Mouse (Mus musculus) intestine, postnatal 0 days (tissue): Measurements from ENCODE around the gene Abcb4. TPM values are rescaled to one million over a fixed set of nuclear protein-coding genes. Genes with fewer than 3 reads are reported as not detected.
A peak's percentile ranks its signal among the peaks of the same experiment; 100 is the strongest.

Source experiments
- ATAC-seq: fragments of 200-750 bp; cut with Nextera tagmentation; 2 replicates; pipeline ENCODE4 v1.8.0; 2017; ENCODE audit warnings: mild to moderate bottlenecking, moderate TSS enrichment, moderate library complexity
- H3K27ac ChIP-seq: fragments of 300-500 bp; sonication (generic); 2 replicates; pipeline ENCODE4 v1.5.1; 2014; ENCODE audit warnings: mild to moderate bottlenecking, low read depth, low read length, moderate library complexity
- H3K27me3 ChIP-seq: fragments of 300-500 bp; sonication (generic); replicated peaks from 2 replicates; pipeline ENCODE4 v1.6.1; 2014; ENCODE audit warnings: low read length, mixed read lengths; ENCODE audit not compliant: control insufficient read depth, insufficient read depth
- H3K36me3 ChIP-seq: fragments of 300-500 bp; sonication (generic); 2 replicates; pipeline ENCODE4 v1.6.1; 2014; ENCODE audit warnings: mild to moderate bottlenecking, moderate library complexity; ENCODE audit not compliant: control insufficient read depth, insufficient read depth
- H3K4me1 ChIP-seq: fragments of 300-500 bp; sonication (generic); replicated peaks from 2 replicates; pipeline ENCODE4 v1.6.1; 2014; ENCODE audit warnings: antibody characterized with exemption, low read length, mixed read lengths; ENCODE audit not compliant: control insufficient read depth, insufficient read depth
- H3K4me2 ChIP-seq: fragments of 300-500 bp; sonication (generic); replicated peaks from 2 replicates; pipeline ENCODE4 v1.6.1; 2014; ENCODE audit warnings: low read depth, mild to moderate bottlenecking, moderate library complexity
- H3K4me3 ChIP-seq: fragments of 300-500 bp; sonication (generic); 2 replicates; pipeline ENCODE4 v1.5.1; 2014; ENCODE audit warnings: low read depth, low read length
- H3K9ac ChIP-seq: fragments of 300-500 bp; sonication (generic); 2 replicates; pipeline ENCODE4 v1.6.1; 2014; ENCODE audit warnings: mild to moderate bottlenecking, low read depth, low read length
- H3K9me3 ChIP-seq: fragments of 300-500 bp; sonication (generic); 2 replicates; pipeline ENCODE4 v1.6.1; 2016; ENCODE audit warnings: mixed run types; ENCODE audit not compliant: control insufficient read depth
- CTCF ChIP-seq: sonication (generic); IDR thresholded peaks from 2 replicates; pipeline ENCODE4 v1.5.1; 2016; ENCODE audit warnings: low read depth, mild to moderate bottlenecking, control low read depth, antibody characterized with exemption, moderate library complexity
- WGBS: fragments of 180-500 bp; shearing (Covaris S2); extraction: QIAGEN DNeasy Blood & Tissue Kit; methylation state at CpG from one replicate; pipeline ENCODE4 v1.1.7; 2014; 5-methylcytosine and 5-hydroxymethylcytosine counted together
- polyA plus RNA-seq: library from polyadenylated mRNA; unstranded; fragments of >200 nt; fragmentation: Nextera tagmentation; extraction: Ambion mirVana; gene quantifications from 2 replicates; pipeline ENCODE4 v1.2.1, GENCODE M21; 2015

The Abcb4 gene
- polyA plus RNA-seq, 1 experiment from 2014 or later, result 0.23 TPM

- Histone ChIP-seq H3K27me3 (no peaks in the 10 kb centered on the region), H3K4me3 (no peak overlapping the region), H3K9ac (no peak overlapping the region), H3K4me1 (no peaks in the 10 kb centered on the region), H3K36me3 (no peaks in the 10 kb centered on the region), H3K27ac (no peak overlapping the region), H3K9me3 (no peaks in the 10 kb centered on the region), H3K4me2 (no peak overlapping the region)
- WGBS, result 71% methylated on average over 5 of the region's 5 CpGs
- no peak for TF ChIP-seq CTCF
- no peak for ATAC-seq
Observed at GRCm38 (mm10) chr5:8877800-8878199, 15.7 kb upstream of the Abcb4 start.

- H3K4me1 ChIP-seq, result no peaks in the 10 kb centered on the region
- H3K27me3 ChIP-seq, result no peaks in the 10 kb centered on the region
- H3K27ac ChIP-seq, result no peak overlapping the region
- TF ChIP-seq CTCF, result no peak
- no peak overlapping the region for H3K9ac ChIP-seq
- H3K9me3 ChIP-seq, result no peaks in the 10 kb centered on the region
- WGBS, result 72% methylated on average over 2 of the region's 2 CpGs
- no peak overlapping the region for H3K4me3 ChIP-seq
- ATAC-seq, result no peak
- no peak overlapping the region for H3K4me2 ChIP-seq
- no peaks in the 10 kb centered on the region for H3K36me3 ChIP-seq
Observed at GRCm38 (mm10) chr5:8885837-8886236, 7.7 kb upstream of the Abcb4 start.

- 9% methylated on average over 15 of the region's 15 CpGs for WGBS
- ATAC-seq, result peak; percentile 47; the same call in 1 of the 2 replicates
- H3K9ac ChIP-seq, result no peak overlapping the region; the same call in 1 of the 2 replicates
Observed at GRCm38 (mm10) chr5:8894104-8894425, 548 bp downstream of the Abcb4 start.

GRCm38 (mm10) chr5:8894641-8895490, 1.3 kb downstream of the Abcb4 start:
- Histone ChIP-seq H3K27ac (no peak overlapping the region), H3K9me3 (no peaks in the 10 kb centered on the region), H3K4me2 (no peak overlapping the region), H3K27me3 (no peaks in the 10 kb centered on the region), H3K36me3 (no peaks in the 10 kb centered on the region), H3K4me1 (no peaks in the 10 kb centered on the region), H3K9ac (no peak overlapping the region), H3K4me3 (no peak overlapping the region)
- TF ChIP-seq CTCF, result no peak
- ATAC-seq, result no peak
- 69% methylated on average over 15 of the region's 15 CpGs for WGBS

More at GRCm38 (mm10) chr5:8894104-8894425, 548 bp downstream of the Abcb4 start:
- Histone ChIP-seq H3K4me2 (peak overlapping the region; percentile 93), H3K27ac (no peak overlapping the region), H3K36me3 (no peaks in the 10 kb centered on the region), H3K9me3 (no peaks in the 10 kb centered on the region), H3K4me3 (peak overlapping the region; percentile 50), H3K4me1 (no peaks in the 10 kb centered on the region), H3K27me3 (no peaks in the 10 kb centered on the region)
- no peak for TF ChIP-seq CTCF

GRCm38 (mm10) chr5:8896198-8896597, 2.7 kb downstream of the Abcb4 start:
- Histone ChIP-seq H3K27me3 (no peaks in the 10 kb centered on the region), H3K4me1 (no peaks in the 10 kb centered on the region), H3K4me3 (no peak overlapping the region), H3K36me3 (no peaks in the 10 kb centered on the region), H3K9ac (no peak overlapping the region), H3K9me3 (no peaks in the 10 kb centered on the region), H3K27ac (no peak overlapping the region), H3K4me2 (no peak overlapping the region)
- no peak for TF ChIP-seq CTCF
- no peak for ATAC-seq
- 73% methylated on average over 1 of the region's 1 CpGs for WGBS

- 61% methylated on average over 3 of the region's 3 CpGs for WGBS
Observed at GRCm38 (mm10) chr5:8898246-8898645, 4.7 kb downstream of the Abcb4 start.

More at GRCm38 (mm10) chr5:8898246-8898645, 4.7 kb downstream of the Abcb4 start:
- Histone ChIP-seq H3K9ac (no peak overlapping the region), H3K4me3 (no peak overlapping the region), H3K4me2 (no peak overlapping the region), H3K27ac (no peak overlapping the region), H3K9me3 (no peaks in the 10 kb centered on the region), H3K27me3 (no peaks in the 10 kb centered on the region), H3K36me3 (no peaks in the 10 kb centered on the region), H3K4me1 (no peaks in the 10 kb centered on the region)
- no peak for ATAC-seq
- TF ChIP-seq CTCF, result no peak
